Mouse (Mus musculus) limb, embryonic 12.5 days (tissue): ENCODE measurements around the gene Prdm13. TPM values are rescaled to one million over a fixed set of nuclear protein-coding genes. Genes with fewer than 3 reads are reported as not detected.

Source experiments
- ATAC-seq: fragments of 200-750 bp; cut with Nextera tagmentation; 2 replicates; pipeline ENCODE4 v1.8.0; 2017; ENCODE audit warnings: low read depth, moderate TSS enrichment; ENCODE audit not compliant: insufficient number of reproducible peaks, insufficient read depth, low FRiP score, low TSS enrichment
- H3K27ac ChIP-seq: fragments of 300-500 bp; sonication (generic); 2 replicates; pipeline ENCODE4 v1.5.1; 2016; ENCODE audit warnings: mild to moderate bottlenecking, moderate library complexity
- H3K27me3 ChIP-seq: fragments of 300-500 bp; sonication (generic); 2 replicates; pipeline ENCODE4 v1.6.1; 2016; ENCODE audit warnings: mild to moderate bottlenecking, moderate library complexity
- H3K36me3 ChIP-seq: fragments of 300-500 bp; sonication (generic); 2 replicates; pipeline ENCODE4 v1.6.1; 2016; ENCODE audit warnings: mild to moderate bottlenecking, moderate library complexity
- H3K4me1 ChIP-seq: fragments of 300-500 bp; sonication (generic); replicated peaks from 2 replicates; pipeline ENCODE4 v1.6.1; 2016
- H3K4me2 ChIP-seq: fragments of 300-500 bp; sonication (generic); 2 replicates; pipeline ENCODE4 v1.6.1; 2016; ENCODE audit warnings: mild to moderate bottlenecking, moderate library complexity
- H3K4me3 ChIP-seq: fragments of 300-500 bp; sonication (generic); replicated peaks from 2 replicates; pipeline ENCODE4 v1.5.1; 2016; ENCODE audit warnings: mild to moderate bottlenecking
- H3K9ac ChIP-seq: fragments of 300-500 bp; sonication (generic); replicated peaks from 2 replicates; pipeline ENCODE4 v1.6.1; 2016; ENCODE audit warnings: mild to moderate bottlenecking, moderate library complexity
- H3K9me3 ChIP-seq: fragments of 300-500 bp; sonication (generic); 2 replicates; pipeline ENCODE4 v1.6.1; 2016; ENCODE audit warnings: mild to moderate bottlenecking, moderate library complexity
- WGBS: fragments of 180-500 bp; shearing (Covaris S2); methylation state at CpG from one replicate; pipeline ENCODE4 v1.1.7; 2016; 5-methylcytosine and 5-hydroxymethylcytosine counted together
- polyA plus RNA-seq: library from polyadenylated mRNA; unstranded; fragments of >200 nt; fragmentation: Nextera tagmentation; extraction: Ambion mirVana; gene quantifications from 2 replicates; pipeline ENCODE4 v1.2.1, GENCODE M21; 2016

Prdm13 gene
- not detected in 2 replicates for polyA plus RNA-seq

GRCm38 (mm10) chr4:21685595-21686091, at the start of gene Prdm13:
Gene Prdm13 (minus strand): TSS chr4:21685963.
- peak within 1 kb of the TSS; percentile 19; the same call in 1 of the 2 replicates for H3K4me2 ChIP-seq
- no peaks in the 10 kb centered on the region for H3K9me3 ChIP-seq
- peaks cover 9% of the 10 kb centered on the region for H3K4me1 ChIP-seq
- ATAC-seq, result no peak
- WGBS, result under 1% methylated on average over 38 of the region's 38 CpGs
- H3K27ac ChIP-seq, result no peak within 1 kb of the TSS
- peak within 1 kb of the TSS; percentile 12; the same call in 1 of the 2 replicates for H3K4me3 ChIP-seq
- peaks cover 98% of the 10 kb centered on the region for H3K27me3 ChIP-seq
- no peak within 1 kb of the TSS for H3K9ac ChIP-seq
- no peaks in the 10 kb centered on the region for H3K36me3 ChIP-seq

- peak within 1 kb of the TSS; percentile 79 for H3K4me3 ChIP-seq
- peak within 1 kb of the TSS; percentile 86 for H3K27ac ChIP-seq
- H3K4me2 ChIP-seq, result peak within 1 kb of the TSS; percentile 70
- H3K9me3 ChIP-seq, result no peaks in the 10 kb centered on the region
- no peaks in the 10 kb centered on the region for H3K27me3 ChIP-seq
- H3K9ac ChIP-seq, result peak within 1 kb of the TSS; percentile 89
- H3K4me1 ChIP-seq, result peaks cover 5% of the 10 kb centered on the region; the same call in 1 of the 2 replicates
- peak; percentile 97 for ATAC-seq
- peaks cover 1% of the 10 kb centered on the region for H3K36me3 ChIP-seq
- WGBS, result under 1% methylated on average over 37 of the region's 37 CpGs
These were observed 41.9 kb upstream of the Prdm13 start, which contains the start of gene Ccnc for GRCm38 (mm10) chr4:21727615-21728165. Gene Ccnc (plus strand): TSS chr4:21727701.

- H3K27me3 ChIP-seq, result no peaks in the 10 kb centered on the region
- peak overlapping the region; percentile 70 for H3K4me2 ChIP-seq
- H3K27ac ChIP-seq, result peak overlapping the region; percentile 86
These were observed 41.3 kb upstream of the Prdm13 start for GRCm38 (mm10) chr4:21726912-21727614.

GRCm38 (mm10) chr4:21722752-21723334, 37.1 kb upstream of the Prdm13 start:
- Histone ChIP-seq H3K36me3 (no peaks in the 10 kb centered on the region), H3K4me3 (no peak overlapping the region), H3K27ac (no peak overlapping the region), H3K27me3 (peaks cover 1% of the 10 kb centered on the region; the same call in 1 of the 2 replicates), H3K4me1 (no peaks in the 10 kb centered on the region), H3K9me3 (no peaks in the 10 kb centered on the region), H3K4me2 (no peak overlapping the region), H3K9ac (no peak overlapping the region)
- WGBS, result 65% methylated on average over 7 of the region's 7 CpGs
- no peak for ATAC-seq

More at GRCm38 (mm10) chr4:21726912-21727614, 41.3 kb upstream of the Prdm13 start:
- 1% methylated on average over 22 of the region's 22 CpGs for WGBS
- Histone ChIP-seq H3K4me3 (peak overlapping the region; percentile 79), H3K36me3 (no peaks in the 10 kb centered on the region), H3K9me3 (no peaks in the 10 kb centered on the region), H3K9ac (peak overlapping the region; percentile 89), H3K4me1 (peaks cover 5% of the 10 kb centered on the region; the same call in 1 of the 2 replicates)
- peak; percentile 24; the same call in 1 of the 2 replicates for ATAC-seq

- H3K27ac ChIP-seq, result no peak overlapping the region
- no peaks in the 10 kb centered on the region for H3K4me1 ChIP-seq
- H3K4me2 ChIP-seq, result peak overlapping the region; percentile 0; the same call in 1 of the 2 replicates
- peak; percentile 92 for ATAC-seq
- H3K9ac ChIP-seq, result no peak overlapping the region
- peaks cover 4% of the 10 kb centered on the region; the same call in 1 of the 2 replicates for H3K27me3 ChIP-seq
- WGBS, result 4% methylated on average over 13 of the region's 13 CpGs
- H3K4me3 ChIP-seq, result no peak overlapping the region
- no peaks in the 10 kb centered on the region for H3K36me3 ChIP-seq
- no peaks in the 10 kb centered on the region for H3K9me3 ChIP-seq
These were observed 26.4 kb upstream of the Prdm13 start for GRCm38 (mm10) chr4:21712147-21712546.

- Histone ChIP-seq H3K4me2 (no peak overlapping the region), H3K36me3 (no peaks in the 10 kb centered on the region), H3K9me3 (no peaks in the 10 kb centered on the region), H3K4me3 (no peak overlapping the region), H3K4me1 (no peaks in the 10 kb centered on the region), H3K27ac (no peak overlapping the region), H3K27me3 (peaks cover 4% of the 10 kb centered on the region; the same call in 1 of the 2 replicates), H3K9ac (no peak overlapping the region)
- ATAC-seq, result no peak
- WGBS, result 65% methylated on average over 1 of the region's 1 CpGs
These were observed 19.3 kb upstream of the Prdm13 start for GRCm38 (mm10) chr4:21705046-21705445.

- no peak overlapping the region for H3K4me2 ChIP-seq
- no peaks in the 10 kb centered on the region for H3K9me3 ChIP-seq
- WGBS, result 29% methylated on average over 7 of the region's 7 CpGs
- no peaks in the 10 kb centered on the region for H3K36me3 ChIP-seq
- ATAC-seq, result no peak
- H3K4me1 ChIP-seq, result no peaks in the 10 kb centered on the region
- no peak overlapping the region for H3K27ac ChIP-seq
- no peak overlapping the region for H3K9ac ChIP-seq
- peaks cover 40% of the 10 kb centered on the region for H3K27me3 ChIP-seq
- H3K4me3 ChIP-seq, result no peak overlapping the region
These were observed 10.0 kb upstream of the Prdm13 start for GRCm38 (mm10) chr4:21695638-21696254.

GRCm38 (mm10) chr4:21690221-21690620, 4.5 kb upstream of the Prdm13 start:
- ATAC-seq, result no peak
- H3K36me3 ChIP-seq, result no peaks in the 10 kb centered on the region
- peaks cover 9% of the 10 kb centered on the region for H3K4me1 ChIP-seq
- 6% methylated on average over 7 of the region's 7 CpGs for WGBS
- no peak overlapping the region for H3K27ac ChIP-seq
- H3K9me3 ChIP-seq, result no peaks in the 10 kb centered on the region
- no peak overlapping the region for H3K4me3 ChIP-seq
- H3K4me2 ChIP-seq, result no peak overlapping the region
- peaks cover 87% of the 10 kb centered on the region for H3K27me3 ChIP-seq
- no peak overlapping the region for H3K9ac ChIP-seq

- no peak for ATAC-seq
These were observed 3.8 kb upstream of the Prdm13 start for GRCm38 (mm10) chr4:21689492-21689941.

GRCm38 (mm10) chr4:21688703-21689200, 3.0 kb upstream of the Prdm13 start:
- H3K4me3 ChIP-seq, result peak overlapping the region; percentile 48
- H3K27ac ChIP-seq, result no peak overlapping the region
- ATAC-seq, result peak; percentile 62
- peak overlapping the region; percentile 79 for H3K4me2 ChIP-seq
- peak overlapping the region; percentile 51 for H3K9ac ChIP-seq
- WGBS, result under 1% methylated on average over 59 of the region's 64 CpGs
- H3K36me3 ChIP-seq, result no peaks in the 10 kb centered on the region
- H3K27me3 ChIP-seq, result peaks cover 93% of the 10 kb centered on the region
- H3K9me3 ChIP-seq, result no peaks in the 10 kb centered on the region
- H3K4me1 ChIP-seq, result peaks cover 9% of the 10 kb centered on the region

More at GRCm38 (mm10) chr4:21689492-21689941, 3.8 kb upstream of the Prdm13 start:
- Histone ChIP-seq H3K27ac (no peak overlapping the region), H3K4me3 (no peak overlapping the region), H3K4me2 (no peak overlapping the region), H3K27me3 (peaks cover 87% of the 10 kb centered on the region), H3K9ac (no peak overlapping the region), H3K9me3 (no peaks in the 10 kb centered on the region), H3K4me1 (peaks cover 9% of the 10 kb centered on the region), H3K36me3 (no peaks in the 10 kb centered on the region)
- under 1% methylated on average over 18 of the region's 18 CpGs for WGBS
